Mouse (Mus musculus) Patski (cell line): Measurements from ENCODE around the gene Hnrnpa2b1. TPM values are rescaled to one million over a fixed set of nuclear protein-coding genes. Genes with fewer than 3 reads are reported as not detected.

ENCODE experiments used
- ATAC-seq: fragments of 100-300 bp; one replicate; pipeline ENCODE4 v1.8.0; 2021
- CTCF ChIA-PET: fragments of 350-600 bp; sonication (Branson Sonifier 250); formaldehyde crosslinking; loops from one replicate; lab custom pipeline; 2022; ENCODE audit warnings: inconsistent platforms; lab: Charles Lee
- POLR2A ChIA-PET: fragments of 350-600 bp; sonication (Branson Sonifier 250); formaldehyde crosslinking; loops from one replicate; lab custom pipeline; 2022; ENCODE audit warnings: antibody characterized with exemption, inconsistent platforms; lab: Charles Lee
- DNase-seq: peaks from one replicate; pipeline ENCODE4 v3.0.0-alpha.2; 2011; ENCODE audit warnings: low read depth, low spot score
- H3K27me3 ChIP-seq: fragments of 371-371 bp; one replicate; pipeline ENCODE4 v1.5.1; 2021
- CTCF ChIP-seq: fragments of 100-300 bp; IDR thresholded peaks from one replicate; pipeline ENCODE4 v1.5.1; 2021
- in situ Hi-C: fragments of 300-500 bp; cut with MboI; formaldehyde crosslinking; loops from 3 replicates; pipeline ENCODE4 v1.11.1; 2018; ENCODE audit warnings: low pct_unique_long_range_greater_than_20kb, mixed read lengths
- polyA plus RNA-seq: library from polyadenylated mRNA; unstranded; gene quantifications from one replicate; pipeline ENCODE4 v1.2.3, GENCODE M21; 2021

Hnrnpa2b1 gene
- polyA plus RNA-seq, 1 experiment from 2014 or later = 1,173 TPM

DNA sequence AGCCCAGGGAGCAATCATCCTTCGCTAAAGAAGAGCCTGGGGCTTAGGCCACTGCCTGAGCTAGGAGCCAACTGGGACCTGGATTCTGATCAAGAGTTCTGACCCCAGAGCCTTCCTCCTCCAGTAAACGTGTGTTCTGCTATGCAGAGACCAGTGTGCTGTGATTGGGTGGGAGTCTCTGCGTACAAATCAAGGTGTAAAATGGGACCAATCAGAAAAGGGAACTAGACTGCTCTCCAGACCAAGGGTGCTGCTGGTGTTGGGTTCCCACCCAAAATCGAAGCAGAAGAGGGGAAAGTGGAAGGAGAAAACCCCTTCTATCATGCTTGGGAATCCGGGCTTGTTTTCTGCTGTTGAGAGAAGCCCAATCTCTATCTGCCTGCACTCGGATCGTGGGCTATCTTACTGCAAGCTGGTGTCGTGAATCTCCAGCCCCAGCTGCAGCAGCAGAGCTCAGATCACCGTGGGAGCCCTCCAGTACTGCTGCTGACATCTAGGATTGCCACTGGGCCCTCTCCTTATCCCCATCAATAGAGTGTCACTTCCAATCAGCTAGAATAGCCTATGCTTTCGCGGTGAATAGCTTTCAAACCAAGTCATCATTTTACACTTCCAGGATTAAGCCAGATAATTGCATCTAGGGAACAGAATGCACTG is 46.1 kb downstream of the Hnrnpa2b1 start:
- in situ Hi-C loops = no loop called here
- DNase-seq (no peak), ATAC-seq (no peak)
- POLR2A ChIA-PET = no interaction called here
- H3K27me3 ChIP-seq = peaks cover 17% of the 10 kb centered on the region
- TF ChIP-seq CTCF = no peak
- CTCF ChIA-PET = interaction anchor here (0.7 kb wide), 1 partner anchor 44 kb away, joined by 3 read pairs; no protein-coding TSS in a partner anchor

DNA sequence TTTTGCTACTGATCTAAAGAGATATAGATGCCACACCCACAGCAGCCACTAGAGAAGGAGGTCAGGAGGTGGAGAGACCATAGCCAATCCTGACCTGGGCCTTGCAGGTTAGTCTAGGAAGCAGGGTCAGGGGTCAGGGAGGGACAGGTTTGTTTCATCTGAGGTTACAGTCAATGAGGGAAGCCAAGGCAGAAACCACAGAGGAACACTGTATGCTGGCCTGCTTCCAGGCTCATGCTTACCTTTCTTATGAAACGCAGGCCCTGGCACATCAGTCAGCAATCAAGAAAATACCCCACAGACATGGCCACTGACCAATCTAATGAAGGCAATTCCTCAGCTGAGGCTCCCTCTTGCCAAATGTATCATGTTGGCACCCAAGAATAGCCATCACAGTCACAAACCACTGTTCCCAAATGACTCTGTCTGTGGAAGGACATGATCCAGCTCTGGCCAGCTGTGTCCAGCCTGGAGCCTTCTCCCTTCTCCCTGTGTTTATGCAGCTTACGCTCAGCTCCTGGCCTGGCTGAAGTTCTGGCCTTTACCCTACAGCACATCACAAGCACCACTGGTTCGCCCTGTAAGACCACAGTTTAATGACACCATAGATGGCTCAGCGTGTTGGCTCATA is 52.3 kb downstream of the Hnrnpa2b1 start:
- ChIA-PET POLR2A (interaction anchor here (0.7 kb wide), 1 partner anchor 65 kb away, joined by 3 read pairs; no protein-coding TSS in a partner anchor), CTCF (no interaction called here)
- in situ Hi-C loops = no loop called here
- no peak for TF ChIP-seq CTCF
- DNase-seq (no peak), ATAC-seq (no peak)
- peaks cover 17% of the 10 kb centered on the region for H3K27me3 ChIP-seq

DNA sequence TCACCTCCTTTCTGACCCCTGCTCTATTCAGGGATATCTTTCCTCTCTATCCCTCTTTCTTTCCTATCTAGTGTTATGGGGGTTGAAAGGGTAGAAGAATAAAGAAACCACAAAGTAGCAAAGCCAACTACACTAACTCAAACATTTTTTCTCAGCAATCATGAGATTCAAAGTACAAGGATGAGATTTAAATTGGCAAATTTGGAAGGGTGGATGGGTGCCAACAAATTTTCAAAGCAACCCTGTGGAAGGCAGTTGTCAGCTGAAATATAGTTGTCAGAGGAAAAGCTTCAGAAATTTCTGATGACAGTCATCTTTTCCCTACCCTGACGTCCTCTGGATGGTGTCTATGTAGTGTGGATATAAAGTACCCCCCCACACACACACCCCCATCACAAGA is 53.3 kb downstream of the Hnrnpa2b1 start:
- H3K27me3 ChIP-seq = peaks cover 17% of the 10 kb centered on the region
- no peak for ATAC-seq
- CTCF ChIA-PET = no interaction called here
- TF ChIP-seq CTCF = no peak
- in situ Hi-C loops = no loop called here
- POLR2A ChIA-PET = interaction anchor here (0.7 kb wide), 1 partner anchor 64 kb away, joined by 3 read pairs; no protein-coding TSS in a partner anchor
- DNase-seq = no peak

Other genes starting within 250 kb of the Hnrnpa2b1 start
- gene Nfe2l3, start 37.2 kb downstream of the Hnrnpa2b1 start, polyA plus RNA-seq = 0.95 TPM
- 156 TPM for gene Cbx3, start 466 bp upstream of the Hnrnpa2b1 start, polyA plus RNA-seq
- 15.8 TPM for gene Snx10, start 54.0 kb upstream of the Hnrnpa2b1 start, polyA plus RNA-seq